Mouse (Mus musculus): ENCODE results near the gene Sept8. TPM values are rescaled to one million over a fixed set of nuclear protein-coding genes. Genes with fewer than 3 reads are reported as not detected.
"Not testable (repeated sequence)": the region's sequence is repeated elsewhere in the genome, so short reads cannot be mapped to it uniquely, and the experiment has no call there.

Gene Sept8
- polyA plus RNA-seq, 1 experiment = 15.6 TPM

GRCm38 (mm10) chr11:53541222-53541621 lies 22.2 kb downstream of the Sept8 start:
- TF ChIP-seq CTCF (conservative IDR thresholded peaks at IDR 0.05; ENCODE audit: insufficient read depth, insufficient read length, low read depth, low read length) = no peak; the same call in 1 of the 2 replicates
- TF ChIP-seq POLR2A (IDR thresholded peaks at IDR 0.05; ENCODE audit: low read depth, low read length) = no peak
- Histone ChIP-seq H3K36me3 (ENCODE audit: control insufficient read depth, insufficient read depth, low read length) (no peaks in the 10 kb centered on the region), H3K4me3 (ENCODE audit: insufficient read depth, low read depth, low read length) (no peak overlapping the region), H3K27me3 (replicated peaks; ENCODE audit: control insufficient read depth, insufficient read depth, low read length) (no peaks in the 10 kb centered on the region), H3K4me1 (ENCODE audit: control insufficient read depth, insufficient read depth, low read length) (no peaks in the 10 kb centered on the region), H3K27ac (ENCODE audit: insufficient read depth, low read depth, low read length) (no peak overlapping the region)
- DNase-seq = no peak
- whole genome bisulfite sequencing = 86% methylated on average over 11 of the region's 11 CpGs

DNA sequence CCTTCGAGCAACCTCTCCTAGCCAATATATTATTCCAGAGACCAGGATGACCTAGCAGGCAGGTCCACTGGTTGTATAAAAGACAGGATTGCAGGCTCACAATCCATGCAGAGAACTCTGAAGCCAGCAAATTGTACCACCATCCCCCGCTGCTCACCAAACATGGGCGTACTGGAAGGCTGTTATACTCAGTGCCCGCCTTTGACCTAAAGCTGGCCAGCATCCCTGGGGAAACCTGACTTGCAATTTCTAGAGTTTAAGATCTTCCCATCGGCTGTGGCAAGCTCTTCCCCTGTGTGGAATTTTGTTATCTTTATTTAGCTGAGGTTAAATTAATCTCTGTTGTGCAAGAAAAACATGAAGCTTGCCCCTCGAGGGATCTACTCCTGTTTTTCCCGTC lies 24.0 kb downstream of the Sept8 start:
- 73% methylated on average over 7 of the region's 7 CpGs for WGBS
- TF ChIP-seq POLR2A (IDR thresholded peaks at IDR 0.05; ENCODE audit: low read depth, low read length) = no peak
- TF ChIP-seq CTCF (conservative IDR thresholded peaks at IDR 0.05; ENCODE audit: insufficient read depth, insufficient read length, low read depth, low read length) = no peak
- no peaks in the 10 kb centered on the region for H3K4me1 ChIP-seq (ENCODE audit: control insufficient read depth, insufficient read depth, low read length)
- H3K36me3 ChIP-seq (ENCODE audit: control insufficient read depth, insufficient read depth, low read length) = no peaks in the 10 kb centered on the region
- no peaks in the 10 kb centered on the region for H3K27me3 ChIP-seq (replicated peaks; ENCODE audit: control insufficient read depth, insufficient read depth, low read length)
- H3K4me3 ChIP-seq (ENCODE audit: insufficient read depth, low read depth, low read length) = no peak overlapping the region
- DNase-seq = no peak
- no peak overlapping the region for H3K27ac ChIP-seq (ENCODE audit: insufficient read depth, low read depth, low read length)

- Histone ChIP-seq H3K27me3 (replicated peaks; ENCODE audit: control insufficient read depth, insufficient read depth, low read length) (no peaks in the 10 kb centered on the region), H3K4me3 (ENCODE audit: insufficient read depth, low read depth, low read length) (no peak overlapping the region), H3K4me1 (ENCODE audit: control insufficient read depth, insufficient read depth, low read length) (no peaks in the 10 kb centered on the region), H3K27ac (ENCODE audit: insufficient read depth, low read depth, low read length) (no peak overlapping the region), H3K36me3 (ENCODE audit: control insufficient read depth, insufficient read depth, low read length) (no peaks in the 10 kb centered on the region)
- DNase-seq = no peak
- TF ChIP-seq POLR2A (IDR thresholded peaks at IDR 0.05; ENCODE audit: low read depth, low read length) = no peak
- TF ChIP-seq CTCF (conservative IDR thresholded peaks at IDR 0.05; ENCODE audit: insufficient read depth, insufficient read length, low read depth, low read length) = no peak
- WGBS = 63% methylated on average over 6 of the region's 6 CpGs
These were observed 27.2 kb downstream of the Sept8 start for GRCm38 (mm10) chr11:53546271-53546670.

DNA sequence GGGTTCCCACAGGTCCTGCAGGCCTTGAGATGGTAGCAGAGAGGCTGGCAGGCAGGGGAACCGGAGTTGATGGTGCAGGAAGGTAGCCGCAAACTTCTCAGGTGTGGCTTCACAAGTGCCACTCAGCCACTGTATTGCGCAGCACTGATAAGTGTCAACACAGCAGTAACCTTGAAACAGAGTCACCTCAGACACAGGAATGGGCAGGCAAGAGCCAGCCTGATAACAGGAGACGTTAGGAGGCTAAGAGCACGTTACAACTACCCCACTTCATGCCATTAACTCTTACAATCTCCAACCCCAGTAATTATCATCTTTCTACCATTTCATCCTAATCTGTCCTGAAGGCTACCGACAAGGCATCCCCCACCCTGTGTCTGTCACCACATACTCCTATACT lies 28.5 kb downstream of the Sept8 start:
- Histone ChIP-seq H3K4me3 (ENCODE audit: insufficient read depth, low read depth, low read length) (no peak overlapping the region), H3K36me3 (ENCODE audit: control insufficient read depth, insufficient read depth, low read length) (no peaks in the 10 kb centered on the region), H3K27ac (ENCODE audit: insufficient read depth, low read depth, low read length) (no peak overlapping the region), H3K4me1 (ENCODE audit: control insufficient read depth, insufficient read depth, low read length) (no peaks in the 10 kb centered on the region), H3K27me3 (replicated peaks; ENCODE audit: control insufficient read depth, insufficient read depth, low read length) (no peaks in the 10 kb centered on the region)
- no peak for DNase-seq
- TF ChIP-seq POLR2A (IDR thresholded peaks at IDR 0.05; ENCODE audit: low read depth, low read length) (no peak), CTCF (conservative IDR thresholded peaks at IDR 0.05; ENCODE audit: insufficient read depth, insufficient read length, low read depth, low read length) (no peak)
- WGBS = 85% methylated on average over 6 of the region's 6 CpGs

DNA sequence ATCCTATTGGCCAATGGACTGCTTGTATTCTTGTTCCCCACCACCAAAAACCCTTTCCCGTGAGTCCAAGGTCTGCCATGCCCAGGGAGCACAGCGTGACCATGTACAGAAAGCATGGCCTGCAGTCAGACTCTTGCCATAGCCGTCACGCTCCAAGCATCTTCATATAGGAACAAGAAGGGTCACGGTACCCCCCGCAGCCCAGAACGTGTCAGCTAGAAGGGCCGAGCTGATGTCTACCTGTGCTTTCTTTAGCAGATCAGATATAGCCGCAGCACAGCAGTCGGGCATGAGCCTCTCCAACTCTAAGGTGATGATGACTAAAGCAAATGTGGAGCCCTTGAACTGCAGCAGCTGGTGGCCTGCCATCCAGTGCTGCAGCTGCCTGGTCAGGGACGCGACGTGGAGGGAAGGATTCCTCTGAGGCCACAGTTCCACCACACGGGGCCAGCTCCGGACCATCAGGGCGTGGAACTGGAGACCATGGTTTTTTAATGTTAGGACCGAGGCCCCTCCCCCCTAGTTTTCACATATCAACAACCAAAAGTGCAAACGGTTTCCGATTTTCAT lies 29.1 kb downstream of the Sept8 start:
- no peak for TF ChIP-seq POLR2A (IDR thresholded peaks at IDR 0.05; ENCODE audit: low read depth, low read length)
- no peak for TF ChIP-seq CTCF (conservative IDR thresholded peaks at IDR 0.05; ENCODE audit: insufficient read depth, insufficient read length, low read depth, low read length)
- 67% methylated on average over 19 of the region's 19 CpGs for WGBS
- no peak overlapping the region for H3K4me3 ChIP-seq (ENCODE audit: insufficient read depth, low read depth, low read length)
- H3K4me1 ChIP-seq (ENCODE audit: control insufficient read depth, insufficient read depth, low read length) = no peaks in the 10 kb centered on the region
- no peaks in the 10 kb centered on the region for H3K36me3 ChIP-seq (ENCODE audit: control insufficient read depth, insufficient read depth, low read length)
- no peak for DNase-seq
- no peak overlapping the region for H3K27ac ChIP-seq (ENCODE audit: insufficient read depth, low read depth, low read length)
- no peaks in the 10 kb centered on the region for H3K27me3 ChIP-seq (replicated peaks; ENCODE audit: control insufficient read depth, insufficient read depth, low read length)

- TF ChIP-seq CTCF (conservative IDR thresholded peaks at IDR 0.05; ENCODE audit: insufficient read depth, insufficient read length, low read depth, low read length) (no peak), POLR2A (IDR thresholded peaks at IDR 0.05; ENCODE audit: low read depth, low read length) (no peak)
- Histone ChIP-seq H3K27ac (ENCODE audit: insufficient read depth, low read depth, low read length) (no peak overlapping the region), H3K27me3 (replicated peaks; ENCODE audit: control insufficient read depth, insufficient read depth, low read length) (no peaks in the 10 kb centered on the region), H3K4me1 (ENCODE audit: control insufficient read depth, insufficient read depth, low read length) (no peaks in the 10 kb centered on the region), H3K36me3 (ENCODE audit: control insufficient read depth, insufficient read depth, low read length) (no peaks in the 10 kb centered on the region), H3K4me3 (ENCODE audit: insufficient read depth, low read depth, low read length) (no peak overlapping the region)
- DNase-seq = no peak
- WGBS = 100% methylated on average over 1 of the region's 1 CpGs
These were observed 31.7 kb downstream of the Sept8 start for GRCm38 (mm10) chr11:53550714-53551113.

GRCm38 (mm10) chr11:53551754-53552153 lies 32.7 kb downstream of the Sept8 start:
- TF ChIP-seq CTCF (conservative IDR thresholded peaks at IDR 0.05; ENCODE audit: insufficient read depth, insufficient read length, low read depth, low read length) = 0 out of 2 replicates have a peak, but pooled peaks have one; percentile 21
- TF ChIP-seq POLR2A (IDR thresholded peaks at IDR 0.05; ENCODE audit: low read depth, low read length) = no peak
- Histone ChIP-seq H3K4me1 (ENCODE audit: control insufficient read depth, insufficient read depth, low read length) (no peaks in the 10 kb centered on the region), H3K4me3 (ENCODE audit: insufficient read depth, low read depth, low read length) (no peak overlapping the region), H3K27ac (ENCODE audit: insufficient read depth, low read depth, low read length) (no peak overlapping the region), H3K36me3 (ENCODE audit: control insufficient read depth, insufficient read depth, low read length) (no peaks in the 10 kb centered on the region), H3K27me3 (replicated peaks; ENCODE audit: control insufficient read depth, insufficient read depth, low read length) (no peaks in the 10 kb centered on the region)
- DNase-seq = no peak
- WGBS = 70% methylated on average over 12 of the region's 12 CpGs

GRCm38 (mm10) chr11:53556529-53556928 lies 37.5 kb downstream of the Sept8 start:
- 91% methylated on average over 12 of the region's 20 CpGs for WGBS
- not testable (repeated sequence) for H3K4me1 ChIP-seq (ENCODE audit: control insufficient read depth, insufficient read depth, low read length); DNase-seq; H3K27ac ChIP-seq (ENCODE audit: insufficient read depth, low read depth, low read length); H3K4me3 ChIP-seq (ENCODE audit: insufficient read depth, low read depth, low read length); H3K27me3 ChIP-seq (replicated peaks; ENCODE audit: control insufficient read depth, insufficient read depth, low read length); H3K36me3 ChIP-seq (ENCODE audit: control insufficient read depth, insufficient read depth, low read length)

GRCm38 (mm10) chr11:53557992-53558391 lies 38.9 kb downstream of the Sept8 start:
- H3K4me3 ChIP-seq (ENCODE audit: insufficient read depth, low read depth, low read length); DNase-seq; H3K4me1 ChIP-seq (ENCODE audit: control insufficient read depth, insufficient read depth, low read length); H3K36me3 ChIP-seq (ENCODE audit: control insufficient read depth, insufficient read depth, low read length); H3K27ac ChIP-seq (ENCODE audit: insufficient read depth, low read depth, low read length); H3K27me3 ChIP-seq (replicated peaks; ENCODE audit: control insufficient read depth, insufficient read depth, low read length): not testable (repeated sequence)
- WGBS = 97% methylated on average over 1 of the region's 3 CpGs

GRCm38 (mm10) chr11:53559980-53560379 lies 40.9 kb downstream of the Sept8 start:
- WGBS = 70% methylated on average over 2 of the region's 3 CpGs
- DNase-seq; H3K36me3 ChIP-seq (ENCODE audit: control insufficient read depth, insufficient read depth, low read length); H3K27me3 ChIP-seq (replicated peaks; ENCODE audit: control insufficient read depth, insufficient read depth, low read length); H3K4me3 ChIP-seq (ENCODE audit: insufficient read depth, low read depth, low read length); H3K4me1 ChIP-seq (ENCODE audit: control insufficient read depth, insufficient read depth, low read length); H3K27ac ChIP-seq (ENCODE audit: insufficient read depth, low read depth, low read length): not testable (repeated sequence)

Data from kidney, adult 2 months (tissue).